Mouse (Mus musculus): Measurements from ENCODE around the gene Asic4. TPM values are rescaled to one million over a fixed set of nuclear protein-coding genes. Genes with fewer than 3 reads are reported as not detected.

Asic4 gene
- polyA plus RNA-seq, 1 experiment from 2014 or later: 0.56 TPM

- peaks cover 3% of the 10 kb centered on the region; the same call in 1 of the 2 replicates for H3K4me1 ChIP-seq (replicated peaks; ENCODE audit: control insufficient read depth, insufficient read depth, low read length)
- no peaks in the 10 kb centered on the region for H3K9me3 ChIP-seq (ENCODE audit: control insufficient read depth, low read length)
- H3K4me3 ChIP-seq (ENCODE audit: low read depth, low read length): no peak overlapping the region
- H3K27ac ChIP-seq (ENCODE audit: low read depth, low read length): no peak overlapping the region
- no peaks in the 10 kb centered on the region for H3K27me3 ChIP-seq (replicated peaks; ENCODE audit: control insufficient read depth, insufficient read depth, low read length)
- DNase-seq (ENCODE audit: low spot score) (no peak), ATAC-seq (replicated peaks; ENCODE audit: low FRiP score) (no peak)
- 85% methylated on average over 4 of the region's 4 CpGs for WGBS
- no peak overlapping the region for H3K4me2 ChIP-seq
- no peak overlapping the region for H3K9ac ChIP-seq (ENCODE audit: low read depth, low read length)
- H3K36me3 ChIP-seq (ENCODE audit: control insufficient read depth, insufficient read depth, low read length): no peaks in the 10 kb centered on the region
These were observed 68.2 kb downstream of the Asic4 start for GRCm38 (mm10) chr1:75518427-75518826.

GRCm38 (mm10) chr1:75519576-75519975 is 69.3 kb downstream of the Asic4 start:
- no peak overlapping the region for H3K4me2 ChIP-seq
- H3K27me3 ChIP-seq (replicated peaks; ENCODE audit: control insufficient read depth, insufficient read depth, low read length): no peaks in the 10 kb centered on the region
- no peak overlapping the region for H3K9ac ChIP-seq (ENCODE audit: low read depth, low read length)
- ATAC-seq (replicated peaks; ENCODE audit: low FRiP score): no peak
- H3K27ac ChIP-seq (ENCODE audit: low read depth, low read length): no peak overlapping the region
- no peaks in the 10 kb centered on the region for H3K9me3 ChIP-seq (ENCODE audit: control insufficient read depth, low read length)
- DNase-seq (ENCODE audit: low spot score): no peak
- H3K36me3 ChIP-seq (ENCODE audit: control insufficient read depth, insufficient read depth, low read length): no peaks in the 10 kb centered on the region
- WGBS: 70% methylated on average over 5 of the region's 5 CpGs
- H3K4me1 ChIP-seq (replicated peaks; ENCODE audit: control insufficient read depth, insufficient read depth, low read length): peaks cover 3% of the 10 kb centered on the region; the same call in 1 of the 2 replicates
- H3K4me3 ChIP-seq (ENCODE audit: low read depth, low read length): no peak overlapping the region

GRCm38 (mm10) chr1:75521321-75522031 is 71.2 kb downstream of the Asic4 start, which contains the start of gene Stk11ip:
Gene Stk11ip (plus strand): TSS chr1:75521529.
- ATAC-seq (replicated peaks; ENCODE audit: low FRiP score) (peak; percentile 97), DNase-seq (ENCODE audit: low spot score) (peak; percentile 96)
- Histone ChIP-seq H3K9me3 (ENCODE audit: control insufficient read depth, low read length) (no peaks in the 10 kb centered on the region), H3K36me3 (ENCODE audit: control insufficient read depth, insufficient read depth, low read length) (no peaks in the 10 kb centered on the region; the same call in 1 of the 2 replicates), H3K4me1 (replicated peaks; ENCODE audit: control insufficient read depth, insufficient read depth, low read length) (peaks cover 3% of the 10 kb centered on the region; the same call in 1 of the 2 replicates), H3K27ac (ENCODE audit: low read depth, low read length) (peak within 1 kb of the TSS; percentile 70), H3K4me2 (peak within 1 kb of the TSS; percentile 83), H3K27me3 (replicated peaks; ENCODE audit: control insufficient read depth, insufficient read depth, low read length) (no peaks in the 10 kb centered on the region), H3K4me3 (ENCODE audit: low read depth, low read length) (peak within 1 kb of the TSS; percentile 67), H3K9ac (ENCODE audit: low read depth, low read length) (peak within 1 kb of the TSS; percentile 49)
- WGBS: under 1% methylated on average over 46 of the region's 46 CpGs

Other genes with a start within 250 kb of the Asic4 start
- gene Glb1l, start 239.6 kb upstream of the Asic4 start, polyA plus RNA-seq (2014; fragmentation: Nextera tagmentation; extraction: Ambion mirVana): 8.0 and 9.1 TPM in 2 replicates
- gene Stk16, start 239.6 kb upstream of the Asic4 start, polyA plus RNA-seq (2014; fragmentation: Nextera tagmentation; extraction: Ambion mirVana): 122 and 131 TPM in 2 replicates
- 282 and 298 TPM in 2 replicates for gene Tuba4a, start 230.6 kb upstream of the Asic4 start, polyA plus RNA-seq (2014; fragmentation: Nextera tagmentation; extraction: Ambion mirVana)
- not detected in 2 replicates for gene A630095N17Rik, start 218.3 kb upstream of the Asic4 start, polyA plus RNA-seq (2014; fragmentation: Nextera tagmentation; extraction: Ambion mirVana)
- gene Dnajb2, start 214.0 kb upstream of the Asic4 start, polyA plus RNA-seq (2014; fragmentation: Nextera tagmentation; extraction: Ambion mirVana): 13.6 and 17.5 TPM in 2 replicates
- gene Ptprn, start 185.9 kb upstream of the Asic4 start, polyA plus RNA-seq (2014; fragmentation: Nextera tagmentation; extraction: Ambion mirVana): 0.55 and 1.0 TPM in 2 replicates
- gene Resp18, start 172.0 kb upstream of the Asic4 start, polyA plus RNA-seq (2014; fragmentation: Nextera tagmentation; extraction: Ambion mirVana): 0.40 TPM in 1 of 2 replicates, not detected in the other
- gene Dnpep, start 132.4 kb upstream of the Asic4 start, polyA plus RNA-seq (2014; fragmentation: Nextera tagmentation; extraction: Ambion mirVana): 83.7 and 98.7 TPM in 2 replicates
- 13.3 and 14.5 TPM in 2 replicates for gene Des, start 90.1 kb upstream of the Asic4 start, polyA plus RNA-seq (2014; fragmentation: Nextera tagmentation; extraction: Ambion mirVana)
- gene Speg, start 75.1 kb upstream of the Asic4 start, polyA plus RNA-seq (2014; fragmentation: Nextera tagmentation; extraction: Ambion mirVana): 24.8 and 32.3 TPM in 2 replicates
- gene Gmppa, start 14.5 kb upstream of the Asic4 start, polyA plus RNA-seq (2014; fragmentation: Nextera tagmentation; extraction: Ambion mirVana): 64.0 and 69.1 TPM in 2 replicates
- gene Chpf, start 28.9 kb downstream of the Asic4 start, polyA plus RNA-seq (2014; fragmentation: Nextera tagmentation; extraction: Ambion mirVana): 17.7 and 17.9 TPM in 2 replicates
- 0.15 and 0.26 TPM in 2 replicates for gene Tmem198, start 29.1 kb downstream of the Asic4 start, polyA plus RNA-seq (2014; fragmentation: Nextera tagmentation; extraction: Ambion mirVana)
- gene Obsl1, start 56.0 kb downstream of the Asic4 start, polyA plus RNA-seq (2014; fragmentation: Nextera tagmentation; extraction: Ambion mirVana): 42.5 and 45.6 TPM in 2 replicates
- 0.84 and 1.4 TPM in 2 replicates for gene Inha, start 56.6 kb downstream of the Asic4 start, polyA plus RNA-seq (2014; fragmentation: Nextera tagmentation; extraction: Ambion mirVana)
- gene Stk11ip, start 71.1 kb downstream of the Asic4 start, polyA plus RNA-seq (2014; fragmentation: Nextera tagmentation; extraction: Ambion mirVana): 15.4 and 15.6 TPM in 2 replicates
- 5.2 and 5.4 TPM in 2 replicates for gene Slc4a3, start 95.8 kb downstream of the Asic4 start, polyA plus RNA-seq (2014; fragmentation: Nextera tagmentation; extraction: Ambion mirVana)